Mouse (Mus musculus) neural tube, embryonic 11.5 days (tissue): ENCODE measurements around the gene Pld1. TPM values are rescaled to one million over a fixed set of nuclear protein-coding genes. Genes with fewer than 3 reads are reported as not detected.

Experiments
- ATAC-seq: fragments of 200-750 bp; cut with Nextera tagmentation; 2 replicates; pipeline ENCODE4 v1.8.0; 2017; ENCODE audit warnings: moderate number of reproducible peaks, mild to moderate bottlenecking, moderate TSS enrichment, moderate library complexity; ENCODE audit not compliant: insufficient read depth, low FRiP score, low TSS enrichment
- DNase-seq: peaks from one replicate; pipeline ENCODE4 v3.0.0-alpha.2; 2015; ENCODE audit warnings: low spot score
- H3K27ac ChIP-seq: fragments of 300-500 bp; sonication (generic); 2 replicates; pipeline ENCODE4 v1.5.1; 2014; ENCODE audit warnings: low read depth, mild to moderate bottlenecking, low read length
- H3K27me3 ChIP-seq: fragments of 300-500 bp; sonication (generic); 2 replicates; pipeline ENCODE4 v1.6.1; 2014; ENCODE audit warnings: mild to moderate bottlenecking, low read length, mixed read lengths; ENCODE audit not compliant: control insufficient read depth, insufficient read depth
- H3K36me3 ChIP-seq: fragments of 300-500 bp; sonication (generic); 2 replicates; pipeline ENCODE4 v1.6.1; 2014; ENCODE audit warnings: mild to moderate bottlenecking, low read length, moderate library complexity, mixed read lengths; ENCODE audit not compliant: control insufficient read depth, insufficient read depth
- H3K4me1 ChIP-seq: fragments of 300-500 bp; sonication (generic); 2 replicates; pipeline ENCODE4 v1.6.1; 2014; ENCODE audit warnings: low read length, mixed read lengths; ENCODE audit not compliant: control insufficient read depth, insufficient read depth
- H3K4me2 ChIP-seq: fragments of 300-500 bp; sonication (generic); 2 replicates; pipeline ENCODE4 v1.6.1; 2014; ENCODE audit warnings: low read depth, mild to moderate bottlenecking, moderate library complexity
- H3K4me3 ChIP-seq: fragments of 300-500 bp; sonication (generic); 2 replicates; pipeline ENCODE4 v1.5.1; 2014; ENCODE audit warnings: low read depth, low read length
- H3K9ac ChIP-seq: fragments of 300-500 bp; sonication (generic); 2 replicates; pipeline ENCODE4 v1.6.1; 2014; ENCODE audit warnings: mild to moderate bottlenecking, low read length
- H3K9me3 ChIP-seq: fragments of 300-500 bp; sonication (generic); 2 replicates; pipeline ENCODE4 v1.6.1; 2016; ENCODE audit warnings: low read length; ENCODE audit not compliant: control insufficient read depth
- WGBS: fragments of 180-500 bp; shearing (Covaris S2); extraction: QIAGEN DNeasy Blood & Tissue Kit; methylation state at CpG from one replicate; pipeline ENCODE4 v1.1.7; 2014; 5-methylcytosine and 5-hydroxymethylcytosine counted together
- polyA plus RNA-seq: library from polyadenylated mRNA; unstranded; fragments of >200 nt; fragmentation: Nextera tagmentation; extraction: Ambion mirVana; gene quantifications from 2 replicates; pipeline ENCODE4 v1.2.1, GENCODE M21; 2014

Gene Pld1
- polyA plus RNA-seq, 1 experiment from 2014 or later: 2.7 TPM

GRCm38 (mm10) chr3:28158916-28159315 is 220.4 kb downstream of the Pld1 start:
- H3K36me3 ChIP-seq: no peaks in the 10 kb centered on the region
- 92% methylated on average over 3 of the region's 3 CpGs for WGBS
- no peak overlapping the region for H3K4me2 ChIP-seq
- H3K27me3 ChIP-seq: no peaks in the 10 kb centered on the region
- no peak overlapping the region for H3K9ac ChIP-seq
- H3K4me3 ChIP-seq: no peak overlapping the region
- H3K9me3 ChIP-seq: no peaks in the 10 kb centered on the region
- H3K27ac ChIP-seq: no peak overlapping the region
- DNase-seq: no peak
- no peaks in the 10 kb centered on the region for H3K4me1 ChIP-seq
- ATAC-seq: no peak

GRCm38 (mm10) chr3:28162346-28162745 is 223.9 kb downstream of the Pld1 start:
- Histone ChIP-seq H3K36me3 (no peaks in the 10 kb centered on the region), H3K4me3 (no peak overlapping the region), H3K9ac (no peak overlapping the region), H3K9me3 (no peaks in the 10 kb centered on the region), H3K4me2 (no peak overlapping the region), H3K27ac (no peak overlapping the region), H3K27me3 (no peaks in the 10 kb centered on the region), H3K4me1 (no peaks in the 10 kb centered on the region)
- no peak for ATAC-seq
- no peak for DNase-seq
- 94% methylated on average over 4 of the region's 4 CpGs for WGBS

GRCm38 (mm10) chr3:28164678-28165077 is 226.2 kb downstream of the Pld1 start:
- ATAC-seq: no peak
- H3K9ac ChIP-seq: no peak overlapping the region

GRCm38 (mm10) chr3:28165598-28165997 is 227.1 kb downstream of the Pld1 start:
- H3K4me1 ChIP-seq: no peaks in the 10 kb centered on the region
- ATAC-seq: no peak

More at GRCm38 (mm10) chr3:28164678-28165077, 226.2 kb downstream of the Pld1 start:
- no peak overlapping the region for H3K4me2 ChIP-seq
- H3K4me1 ChIP-seq: no peaks in the 10 kb centered on the region
- H3K4me3 ChIP-seq: no peak overlapping the region
- DNase-seq: no peak
- H3K27me3 ChIP-seq: no peaks in the 10 kb centered on the region
- no peaks in the 10 kb centered on the region for H3K36me3 ChIP-seq
- no peaks in the 10 kb centered on the region for H3K9me3 ChIP-seq
- 58% methylated on average over 1 of the region's 1 CpGs for WGBS
- no peak overlapping the region for H3K27ac ChIP-seq

GRCm38 (mm10) chr3:28167796-28168505 is 229.5 kb downstream of the Pld1 start:
- no peaks in the 10 kb centered on the region for H3K9me3 ChIP-seq
- H3K4me1 ChIP-seq: no peaks in the 10 kb centered on the region
- whole genome bisulfite sequencing: 90% methylated on average over 6 of the region's 6 CpGs
- H3K4me2 ChIP-seq: no peak overlapping the region
- H3K9ac ChIP-seq: no peak overlapping the region
- H3K27ac ChIP-seq: no peak overlapping the region
- H3K27me3 ChIP-seq: no peaks in the 10 kb centered on the region
- H3K4me3 ChIP-seq: no peak overlapping the region
- ATAC-seq (no peak), DNase-seq (no peak)
- H3K36me3 ChIP-seq: no peaks in the 10 kb centered on the region

More at GRCm38 (mm10) chr3:28165598-28165997, 227.1 kb downstream of the Pld1 start:
- Histone ChIP-seq H3K27ac (no peak overlapping the region), H3K27me3 (no peaks in the 10 kb centered on the region), H3K4me3 (no peak overlapping the region), H3K9ac (no peak overlapping the region), H3K4me2 (no peak overlapping the region), H3K9me3 (no peaks in the 10 kb centered on the region), H3K36me3 (no peaks in the 10 kb centered on the region)
- WGBS: 0% methylated on average over 1 of the region's 1 CpGs
- peak; percentile 56 for DNase-seq

GRCm38 (mm10) chr3:28170911-28171618 is 232.6 kb downstream of the Pld1 start:
- no peaks in the 10 kb centered on the region for H3K9me3 ChIP-seq
- H3K27ac ChIP-seq: no peak overlapping the region
- DNase-seq (peak; percentile 48), ATAC-seq (no peak)
- H3K9ac ChIP-seq: no peak overlapping the region
- no peaks in the 10 kb centered on the region for H3K27me3 ChIP-seq
- H3K36me3 ChIP-seq: no peaks in the 10 kb centered on the region
- no peaks in the 10 kb centered on the region for H3K4me1 ChIP-seq
- no peak overlapping the region for H3K4me3 ChIP-seq
- no peak overlapping the region for H3K4me2 ChIP-seq
- 46% methylated on average over 17 of the region's 17 CpGs for WGBS

GRCm38 (mm10) chr3:28175997-28176967 is 237.8 kb downstream of the Pld1 start:
- 14% methylated on average over 21 of the region's 21 CpGs for WGBS
- Histone ChIP-seq H3K36me3 (no peaks in the 10 kb centered on the region), H3K4me1 (peaks cover 3% of the 10 kb centered on the region; the same call in 1 of the 2 replicates), H3K9ac (no peak overlapping the region), H3K4me3 (no peak overlapping the region), H3K9me3 (no peaks in the 10 kb centered on the region), H3K27ac (no peak overlapping the region), H3K27me3 (no peaks in the 10 kb centered on the region), H3K4me2 (peak overlapping the region; percentile 23)
- DNase-seq (peak; percentile 74), ATAC-seq (peak; percentile 96)

GRCm38 (mm10) chr3:28178333-28178732 is 239.8 kb downstream of the Pld1 start:
- H3K27me3 ChIP-seq: no peaks in the 10 kb centered on the region
- H3K9ac ChIP-seq: no peak overlapping the region
- 67% methylated on average over 6 of the region's 6 CpGs for WGBS
- ATAC-seq (no peak), DNase-seq (no peak)
- no peaks in the 10 kb centered on the region for H3K9me3 ChIP-seq
- no peak overlapping the region for H3K27ac ChIP-seq
- no peak overlapping the region for H3K4me2 ChIP-seq
- H3K4me1 ChIP-seq: peaks cover 3% of the 10 kb centered on the region; the same call in 1 of the 2 replicates
- H3K4me3 ChIP-seq: no peak overlapping the region
- H3K36me3 ChIP-seq: no peaks in the 10 kb centered on the region
